Mouse (Mus musculus) CH12.LX (cell line): ENCODE results near the gene Slc26a8.

Source experiments
- CTCF ChIP-seq, 2 experiments: IDR thresholded peaks in 1 of 2; conservative IDR thresholded peaks in 1 of 2; 2 replicates each; pipeline ENCODE4 v1.5.1; 2011 to 2012; ENCODE audit warnings: low read depth in 2 of 2, low read length in 2 of 2, improper control_type of control experiment in 1 of 2, inconsistent platforms in 1 of 2, mild to moderate bottlenecking in 1 of 2, moderate library complexity in 1 of 2
- EP300 ChIP-seq: IDR thresholded peaks from 2 replicates; pipeline ENCODE4 v1.6.1; 2011; ENCODE audit warnings: low read length, improper control_type of control experiment
- HCFC1 ChIP-seq: IDR thresholded peaks from 2 replicates; pipeline ENCODE4 v1.6.1; 2012; ENCODE audit warnings: low read depth, mild to moderate bottlenecking, inconsistent platforms, low read length, improper control_type of control experiment
- TCF12 ChIP-seq: IDR thresholded peaks from 2 replicates; pipeline ENCODE4 v1.6.1; 2014; ENCODE audit warnings: low read depth, mild to moderate bottlenecking, inconsistent platforms, low read length, improper control_type of control experiment
- ZC3H11A ChIP-seq: IDR thresholded peaks from 2 replicates; pipeline ENCODE4 v1.6.1; 2012; ENCODE audit warnings: low read depth, mild to moderate bottlenecking, inconsistent platforms, low read length, improper control_type of control experiment

- TF ChIP-seq CTCF (conservative IDR thresholded peaks at IDR 0.05 in 1 of 2, IDR thresholded peaks at IDR 0.05 in 1 of 2; ENCODE audit: low read depth in 2 of 2, low read length in 2 of 2) (peak; percentile 46 to 87; a peak in 3 of 4 replicates), EP300 (no peak), TCF12 (no peak), ZC3H11A (no peak), HCFC1 (no peak)
These were observed 41.2 kb downstream of the Slc26a8 start for GRCm38 (mm10) chr17:28648607-28649370.
